Mouse (Mus musculus) CD4-positive, CD25-positive, alpha-beta regulatory T cell, adult 2 months (primary cell): ENCODE results near the gene Cd247.

Experiments
- DNase-seq: peaks from one replicate; pipeline ENCODE4 v3.0.0-alpha.2; 2012; ENCODE audit warnings: low read depth, low spot score

Gene Cd247

DNA sequence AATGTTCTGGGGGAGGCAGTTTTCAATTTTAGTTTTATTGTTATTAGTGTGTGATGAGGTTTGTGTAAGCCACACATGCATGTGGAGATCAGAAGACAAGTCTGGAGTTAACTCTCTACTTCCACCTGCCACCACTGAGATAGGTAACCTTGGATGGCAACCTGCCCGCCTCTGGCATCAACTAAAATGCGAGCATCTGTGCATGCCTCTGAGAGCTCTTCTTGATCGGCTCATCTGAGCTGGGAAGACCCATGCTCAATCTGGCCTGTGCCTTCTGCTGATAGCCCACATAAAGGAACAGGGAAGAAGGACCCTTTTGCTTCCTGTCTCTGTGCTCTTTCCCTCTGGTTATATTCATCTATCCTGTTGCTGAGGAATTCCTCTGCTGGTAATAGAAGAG is 121.0 kb downstream of the Cd247 start:
- no peak for DNase-seq

- DNase-seq: no peak
Observed at GRCm38 (mm10) chr1:165913720-165914415, 125.4 kb downstream of the Cd247 start.

DNA sequence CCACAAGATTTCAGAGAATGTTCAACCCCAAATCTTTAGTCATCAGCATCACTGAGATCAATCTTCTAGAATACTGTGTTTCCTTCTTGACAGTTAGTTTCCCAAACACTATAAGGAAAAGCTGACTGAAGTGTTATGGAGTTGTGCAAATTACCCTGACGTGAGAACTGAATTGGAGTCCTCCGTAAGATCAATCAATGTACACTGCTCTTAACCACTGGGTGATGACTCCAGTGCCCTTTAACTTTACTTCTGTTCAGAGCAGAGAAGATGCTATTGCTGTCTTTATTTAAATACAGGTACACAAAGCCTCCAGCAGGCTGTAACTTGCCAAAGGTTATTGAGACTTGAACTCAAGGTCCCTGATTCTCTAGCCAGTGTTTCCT is 125.9 kb downstream of the Cd247 start:
- DNase-seq: no peak

DNA sequence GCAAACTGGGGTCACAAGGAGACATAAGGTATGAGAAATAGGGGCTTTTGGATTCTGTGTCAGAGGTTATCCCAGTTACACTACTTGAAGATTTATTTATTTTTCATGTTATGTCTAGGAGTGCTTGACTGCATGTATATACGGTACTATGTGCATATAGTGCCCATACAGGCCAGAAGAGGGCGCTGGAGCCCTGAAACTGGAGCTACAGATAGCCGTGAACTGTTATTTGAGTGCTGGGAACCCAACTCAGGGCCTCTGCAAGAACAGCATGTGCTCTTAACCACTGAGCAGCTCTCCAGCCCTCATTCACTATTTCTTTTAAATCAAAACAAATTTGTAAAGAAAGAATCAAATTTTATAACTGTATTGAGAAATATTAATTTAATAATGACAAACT is 132.5 kb downstream of the Cd247 start:
- DNase-seq: peak; percentile 24

DNA sequence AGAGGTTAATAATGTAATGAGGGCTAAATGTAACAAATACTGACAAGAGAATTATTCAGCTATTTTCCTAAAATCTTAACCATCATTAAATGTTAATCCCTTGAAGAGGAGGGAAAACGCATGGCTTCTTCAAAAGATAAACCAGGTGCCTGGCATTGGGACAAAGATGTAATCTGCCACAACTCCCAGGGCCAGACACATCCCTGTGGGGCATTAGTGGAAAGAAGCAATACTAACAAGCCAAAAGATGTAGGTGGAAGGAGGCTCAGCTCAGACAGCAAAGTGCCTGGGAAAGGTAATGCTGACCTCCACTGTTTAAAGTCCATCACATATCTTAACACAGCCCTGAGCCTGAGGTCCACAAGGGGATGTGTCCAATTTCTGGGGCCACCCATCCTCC is 134.0 kb downstream of the Cd247 start:
- DNase-seq: no peak

DNA sequence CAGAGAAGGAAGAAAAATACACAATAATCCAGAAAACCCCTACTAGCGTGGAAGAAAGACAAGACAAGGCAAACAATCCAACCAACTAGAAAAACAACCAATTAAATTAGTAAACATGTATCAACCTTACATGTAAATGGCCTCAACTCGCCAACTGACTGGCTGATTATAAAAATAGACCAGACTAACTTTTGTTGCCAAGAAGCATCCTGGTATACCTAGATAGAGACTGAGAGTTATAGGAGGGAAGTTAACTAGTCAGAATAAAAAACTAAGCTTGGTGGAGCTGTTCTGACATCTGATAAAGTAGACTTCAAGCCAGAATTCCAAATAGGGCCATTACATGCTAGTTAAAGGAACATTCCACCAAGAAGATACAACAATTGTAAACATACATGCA is 136.7 kb downstream of the Cd247 start:
- no peak for DNase-seq
